Mouse (Mus musculus) forebrain, postnatal 0 days (tissue): Measurements from ENCODE around the gene Defa25. TPM values are rescaled to one million over a fixed set of nuclear protein-coding genes. Genes with fewer than 3 reads are reported as not detected.
"Not testable (repeated sequence)": the region's sequence is repeated elsewhere in the genome, so short reads cannot be mapped to it uniquely, and the experiment has no call there.

Experiments used
- ATAC-seq: fragments of 200-750 bp; cut with Nextera tagmentation; 2 replicates; pipeline ENCODE4 v1.8.0; 2017; ENCODE audit warnings: mild to moderate bottlenecking, moderate library complexity
- DNase-seq: peaks from one replicate; pipeline ENCODE4 v3.0.0-alpha.2; 2015
- H3K27ac ChIP-seq: fragments of 300-500 bp; sonication (generic); 2 replicates; pipeline ENCODE4 v1.5.1; 2014; ENCODE audit warnings: low read depth, mild to moderate bottlenecking, antibody characterized with exemption, low read length, moderate library complexity, mixed read lengths
- H3K27me3 ChIP-seq: fragments of 300-500 bp; sonication (generic); 2 replicates; pipeline ENCODE4 v1.6.1; 2014; ENCODE audit warnings: mild to moderate bottlenecking, low read length, mixed read lengths; ENCODE audit not compliant: insufficient read depth
- H3K36me3 ChIP-seq: fragments of 300-500 bp; sonication (generic); 2 replicates; pipeline ENCODE4 v1.6.1; 2014; ENCODE audit warnings: mild to moderate bottlenecking, moderate library complexity; ENCODE audit not compliant: insufficient read depth
- H3K4me1 ChIP-seq: fragments of 300-500 bp; sonication (generic); 2 replicates; pipeline ENCODE4 v1.6.1; 2014; ENCODE audit warnings: antibody characterized with exemption; ENCODE audit not compliant: insufficient read depth
- H3K4me2 ChIP-seq: fragments of 300-500 bp; sonication (generic); 2 replicates; pipeline ENCODE4 v1.6.1; 2014; ENCODE audit warnings: low read depth, mild to moderate bottlenecking, moderate library complexity
- H3K4me3 ChIP-seq: fragments of 300-500 bp; sonication (generic); 2 replicates; pipeline ENCODE4 v1.5.1; 2014; ENCODE audit warnings: low read depth, low read length, mixed read lengths
- H3K9ac ChIP-seq: fragments of 300-500 bp; sonication (generic); 2 replicates; pipeline ENCODE4 v1.6.1; 2014; ENCODE audit warnings: mild to moderate bottlenecking
- H3K9me3 ChIP-seq: fragments of 300-500 bp; sonication (generic); 2 replicates; pipeline ENCODE4 v1.6.1; 2016; ENCODE audit warnings: low read length
- CTCF ChIP-seq: sonication (generic); IDR thresholded peaks from 2 replicates; pipeline ENCODE4 v1.5.1; 2016; ENCODE audit warnings: antibody characterized with exemption, control low read depth, low read depth
- WGBS: fragments of 180-500 bp; shearing (Covaris S2); extraction: QIAGEN DNeasy Blood & Tissue Kit; methylation state at CpG from one replicate; pipeline ENCODE4 v1.1.7; 2014; 5-methylcytosine and 5-hydroxymethylcytosine counted together
- polyA plus RNA-seq: library from polyadenylated mRNA; unstranded; fragments of >200 nt; fragmentation: Nextera tagmentation; extraction: Ambion mirVana; gene quantifications from 2 replicates; pipeline ENCODE4 v1.2.1, GENCODE M21; 2015
- total RNA-seq: library from RNA; depleted of rRNA; stranded (reverse); fragments of >200 nt; gene quantifications from 2 replicates; pipeline ENCODE4 v1.2.3, GENCODE M21; 2014; rRNA removed

Gene Defa25
- not detected in 2 replicates for total RNA-seq
- polyA plus RNA-seq = not detected in 2 replicates

DNA sequence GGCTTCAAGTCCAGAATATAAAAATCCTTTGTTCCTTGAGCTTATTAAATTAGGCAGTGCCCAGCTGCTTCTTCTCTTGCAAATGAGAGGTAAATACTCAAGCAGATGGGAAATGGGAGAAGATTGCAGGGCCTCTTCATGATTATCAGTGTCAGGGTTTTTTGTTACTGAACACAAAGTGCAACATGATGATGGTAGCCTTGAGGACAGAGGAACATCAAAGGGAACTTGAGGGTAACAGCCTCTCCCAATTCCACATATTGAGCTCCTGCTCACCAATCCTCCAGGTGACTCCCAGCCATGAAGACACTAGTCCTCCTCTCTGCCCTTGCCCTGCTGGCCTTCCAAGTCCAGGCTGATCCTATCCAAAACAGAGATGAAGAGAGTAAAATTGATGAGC, at the start of gene Defa25:
Defa25 (plus strand) TSS at position 301 of the 400 bp plus-strand sequence.
- not testable (repeated sequence) for DNase-seq, H3K27me3 ChIP-seq, H3K4me3 ChIP-seq, H3K9me3 ChIP-seq, H3K27ac ChIP-seq, H3K9ac ChIP-seq, H3K4me2 ChIP-seq, ATAC-seq, H3K4me1 ChIP-seq, H3K36me3 ChIP-seq

GRCm38 (mm10) chr8:21054747-21055146, 29.5 kb upstream of the Defa25 start, which contains the start of gene Defa23:
Defa23 (plus strand) TSS chr8:21055047.
- not testable (repeated sequence) for H3K4me1 ChIP-seq, H3K4me2 ChIP-seq, DNase-seq, H3K27ac ChIP-seq, H3K36me3 ChIP-seq, H3K27me3 ChIP-seq, ATAC-seq, H3K4me3 ChIP-seq, H3K9me3 ChIP-seq, H3K9ac ChIP-seq
- WGBS = no CpG with 5 or more reads among the region's 1 CpGs

GRCm38 (mm10) chr8:21064738-21065137, 19.5 kb upstream of the Defa25 start, which contains the start of gene Defa35:
Defa35 (plus strand) TSS chr8:21065038.
- H3K4me1 ChIP-seq, H3K9me3 ChIP-seq, H3K36me3 ChIP-seq, H3K9ac ChIP-seq, ATAC-seq, H3K4me3 ChIP-seq, H3K4me2 ChIP-seq, H3K27ac ChIP-seq, H3K27me3 ChIP-seq, DNase-seq: not testable (repeated sequence)
- WGBS = 78% methylated on average over 1 of the region's 1 CpGs

- WGBS = 49% methylated on average over 4 of the region's 4 CpGs
- Histone ChIP-seq H3K4me3 (no peak overlapping the region), H3K4me2 (no peak overlapping the region), H3K27me3 (no peaks in the 10 kb centered on the region), H3K36me3 (no peaks in the 10 kb centered on the region), H3K4me1 (no peaks in the 10 kb centered on the region), H3K27ac (no peak overlapping the region), H3K9me3 (no peaks in the 10 kb centered on the region), H3K9ac (no peak overlapping the region)
- ATAC-seq (no peak), DNase-seq (no peak)
- TF ChIP-seq CTCF = no peak
Measured at GRCm38 (mm10) chr8:21093106-21093505, 8.9 kb downstream of the Defa25 start.

DNA sequence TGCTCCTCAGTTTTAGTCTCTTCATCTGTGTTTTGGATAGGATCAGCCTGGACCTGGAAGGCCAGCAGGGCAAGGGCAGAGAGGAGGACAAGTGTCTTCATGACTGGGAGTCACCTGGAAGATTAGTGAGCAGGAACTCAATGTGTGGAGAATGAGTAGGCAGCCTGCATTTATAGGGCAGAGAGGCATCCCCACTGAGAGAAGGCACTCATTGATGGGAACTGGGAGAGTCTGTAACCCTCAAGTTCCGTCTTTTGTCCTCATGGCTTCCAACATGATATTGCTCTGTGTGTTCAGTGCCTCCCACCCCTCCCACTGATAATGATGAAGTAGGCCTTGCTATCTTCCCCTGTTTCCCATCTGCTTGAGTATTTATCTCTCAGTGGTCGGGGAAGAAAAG, 11.7 kb downstream of the Defa25 start, which contains the start of gene Gm14851:
Gm14851 (minus strand) TSS at position 101 of the 400 bp plus-strand sequence.
- not testable (repeated sequence) for DNase-seq

GRCm38 (mm10) chr8:21134342-21134741, 50.1 kb downstream of the Defa25 start, which contains the start of gene Defa30:
Defa30 (plus strand) TSS chr8:21134642.
- ATAC-seq, H3K4me2 ChIP-seq, H3K9ac ChIP-seq, H3K4me1 ChIP-seq, H3K27ac ChIP-seq, H3K4me3 ChIP-seq, H3K27me3 ChIP-seq, H3K36me3 ChIP-seq, DNase-seq, H3K9me3 ChIP-seq: not testable (repeated sequence)
- 57% methylated on average over 3 of the region's 3 CpGs for WGBS

More for the DNA sequence above, 11.7 kb downstream of the Defa25 start, which contains the start of gene Gm14851:
- no CpG with 5 or more reads among the region's 2 CpGs for WGBS
- not testable (repeated sequence) for H3K4me2 ChIP-seq, H3K27me3 ChIP-seq, H3K4me1 ChIP-seq, ATAC-seq, H3K9me3 ChIP-seq, H3K9ac ChIP-seq, H3K4me3 ChIP-seq, H3K36me3 ChIP-seq, H3K27ac ChIP-seq

Other genes with a start within 250 kb of the Defa25 start
- gene Defb33, start 191.8 kb upstream of the Defa25 start, total RNA-seq = not detected in 2 replicates
- gene Defb33, start 191.8 kb upstream of the Defa25 start, polyA plus RNA-seq = not detected in 2 replicates
- gene Gm15056, start 181.8 kb upstream of the Defa25 start, total RNA-seq = not detected in 2 replicates
- gene Gm15056, start 181.8 kb upstream of the Defa25 start, polyA plus RNA-seq = not detected in 2 replicates
- gene Gm6040, start 162.4 kb upstream of the Defa25 start, total RNA-seq = not detected in 2 replicates
- gene Gm6040, start 162.4 kb upstream of the Defa25 start, polyA plus RNA-seq = not detected in 2 replicates
- gene AY761185, start 139.7 kb upstream of the Defa25 start, total RNA-seq = not detected in 2 replicates
- gene AY761185, start 139.7 kb upstream of the Defa25 start, polyA plus RNA-seq = not detected in 2 replicates
- gene Defa21, start 58.9 kb upstream of the Defa25 start, total RNA-seq = not detected in 2 replicates
- not detected in 2 replicates for gene Defa21, start 58.9 kb upstream of the Defa25 start, polyA plus RNA-seq
- gene Defa23, start 29.4 kb upstream of the Defa25 start, total RNA-seq = not detected in 2 replicates
- gene Defa23, start 29.4 kb upstream of the Defa25 start, polyA plus RNA-seq = not detected in 2 replicates
- not detected in 2 replicates for gene Defa35, start 19.4 kb upstream of the Defa25 start, total RNA-seq
- not detected in 2 replicates for gene Defa35, start 19.4 kb upstream of the Defa25 start, polyA plus RNA-seq
- not detected in 2 replicates for gene Gm14851, start 11.6 kb downstream of the Defa25 start, total RNA-seq
- gene Gm14851, start 11.6 kb downstream of the Defa25 start, polyA plus RNA-seq = not detected in 2 replicates
- not detected in 2 replicates for gene Defa30, start 50.2 kb downstream of the Defa25 start, total RNA-seq
- gene Defa30, start 50.2 kb downstream of the Defa25 start, polyA plus RNA-seq = not detected in 2 replicates
- not detected in 2 replicates for gene Defa22, start 77.8 kb downstream of the Defa25 start, total RNA-seq
- gene Defa22, start 77.8 kb downstream of the Defa25 start, polyA plus RNA-seq = not detected in 2 replicates
- not detected in 2 replicates for gene Defa31, start 107.2 kb downstream of the Defa25 start, total RNA-seq
- not detected in 2 replicates for gene Defa31, start 107.2 kb downstream of the Defa25 start, polyA plus RNA-seq
- gene Gm15293, start 117.1 kb downstream of the Defa25 start, total RNA-seq = not detected in 2 replicates
- not detected in 2 replicates for gene Gm15293, start 117.1 kb downstream of the Defa25 start, polyA plus RNA-seq
- gene Gm15292, start 165.3 kb downstream of the Defa25 start, total RNA-seq = not detected in 2 replicates
- gene Gm15292, start 165.3 kb downstream of the Defa25 start, polyA plus RNA-seq = not detected in 2 replicates
- not detected in 2 replicates for gene Defa27, start 231.1 kb downstream of the Defa25 start, total RNA-seq
- not detected in 2 replicates for gene Defa27, start 231.1 kb downstream of the Defa25 start, polyA plus RNA-seq
- gene Defa29, start 242.6 kb downstream of the Defa25 start, total RNA-seq = not detected in 2 replicates
- gene Defa29, start 242.6 kb downstream of the Defa25 start, polyA plus RNA-seq = not detected in 2 replicates